Mouse (Mus musculus): ENCODE measurements around the gene Olfr593.
"Not testable (repeated sequence)": the region's sequence is repeated elsewhere in the genome, so short reads cannot be mapped to it uniquely, and the experiment has no call there.

Olfr593 gene

DNA sequence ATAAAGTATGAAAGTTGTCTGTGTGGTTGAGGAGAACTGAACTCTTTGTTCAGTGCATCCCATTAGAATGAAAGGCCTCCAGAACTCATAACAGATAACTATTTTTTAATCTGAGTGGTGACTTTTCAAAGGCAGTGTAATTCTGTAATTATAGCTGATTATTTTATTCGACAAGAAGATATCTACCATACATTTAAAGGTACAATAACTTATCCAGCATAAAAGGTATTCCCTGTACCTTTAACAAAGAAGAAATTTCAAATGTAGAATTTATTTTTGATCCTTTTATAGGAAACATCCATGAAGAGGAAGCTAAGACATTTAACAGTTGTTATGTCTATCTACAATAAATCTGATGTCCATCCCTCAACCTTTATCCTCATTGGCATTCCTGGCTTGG lies at the start of gene Olfr593:
TSS of gene Olfr593 (plus strand) at position 301 of the 400 bp plus-strand sequence.
- DNase-seq (ENCODE audit: low spot score) = no peak

DNA sequence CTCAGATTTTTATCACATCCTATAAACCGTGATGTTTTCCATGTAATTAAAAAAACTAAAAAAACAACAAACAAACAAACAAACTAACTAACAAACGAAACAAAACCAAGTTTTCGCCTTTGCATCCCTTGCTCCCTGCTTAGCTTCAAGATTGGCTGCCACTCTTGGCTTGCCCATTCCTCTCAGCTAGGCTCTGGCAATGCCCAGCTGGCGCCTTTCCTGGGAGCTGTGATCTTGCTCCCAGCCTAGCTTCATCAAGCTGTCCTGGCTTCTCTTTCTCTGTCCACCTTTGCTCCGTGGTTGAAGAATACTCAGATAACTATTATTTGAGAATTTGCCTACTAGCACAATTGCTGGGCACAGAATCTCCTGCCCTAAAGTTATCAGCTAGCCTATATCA lies 42.0 kb upstream of the Olfr593 start:
- no peak for DNase-seq (ENCODE audit: low spot score)

DNA sequence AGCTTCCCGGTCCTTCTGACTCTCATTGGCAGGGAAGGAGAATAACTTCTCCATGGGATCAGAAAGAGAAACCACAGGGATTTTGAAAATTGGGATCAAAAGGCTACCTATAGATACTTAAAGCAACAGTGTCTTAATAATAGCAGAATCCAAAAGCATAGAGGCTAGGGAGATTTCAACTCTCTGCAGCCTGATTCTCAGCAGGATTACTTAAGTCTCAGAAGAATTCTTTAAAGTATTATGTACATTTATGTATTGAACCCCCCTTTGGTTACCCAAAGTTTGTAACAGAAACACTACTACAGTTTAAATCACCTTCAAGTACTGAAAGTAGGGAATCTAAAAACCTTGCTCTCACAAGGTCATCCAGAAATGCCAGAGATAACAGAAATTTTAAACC lies 33.4 kb upstream of the Olfr593 start, which contains the start of gene Olfr591:
TSS of gene Olfr591 (minus strand) at position 101 of the 400 bp plus-strand sequence.
- DNase-seq (ENCODE audit: low spot score) = no peak

DNA sequence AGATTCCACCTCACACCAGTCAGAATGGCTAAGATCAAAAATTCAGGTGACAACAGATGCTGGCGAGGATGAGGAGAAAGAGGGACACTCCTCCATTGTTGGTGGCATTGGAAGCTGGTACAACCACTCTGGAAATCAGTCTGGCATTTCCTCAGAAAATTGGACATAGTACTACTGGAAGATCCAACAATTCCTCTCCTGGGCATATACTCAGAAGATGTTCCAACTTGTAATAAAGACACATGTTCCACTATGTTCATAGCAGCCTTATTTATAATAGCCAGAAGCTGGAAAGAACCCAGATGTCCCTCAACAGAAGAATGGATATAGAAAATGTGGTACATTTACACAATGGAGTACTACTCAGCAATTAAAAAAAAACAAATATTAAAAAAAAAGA lies 27.2 kb upstream of the Olfr593 start, which contains the start of gene Olfr592:
TSS of gene Olfr592 (plus strand) at position 301 of the 400 bp plus-strand sequence.
- not testable (repeated sequence) for DNase-seq (ENCODE audit: low spot score)

GRCm38 (mm10) chr7:103212050-103212449 lies 388 bp downstream of the Olfr593 start:
- not testable (repeated sequence) for DNase-seq (ENCODE audit: low spot score)

- DNase-seq (ENCODE audit: low spot score) = no peak
Observed at GRCm38 (mm10) chr7:103216696-103217095, 5.0 kb downstream of the Olfr593 start, which contains the start of gene Olfr594. TSS of gene Olfr594 (plus strand) at chr7:103216996.

GRCm38 (mm10) chr7:103252405-103252804 lies 40.7 kb downstream of the Olfr593 start, which contains the start of gene Usp17ld:
TSS of gene Usp17ld (minus strand) at chr7:103252505.
- not testable (repeated sequence) for DNase-seq (ENCODE audit: low spot score)
